Mouse (Mus musculus): Measurements from ENCODE around the gene 9430015G10Rik. TPM values are rescaled to one million over a fixed set of nuclear protein-coding genes. Genes with fewer than 3 reads are reported as not detected.

9430015G10Rik gene
- polyA plus RNA-seq, 1 experiment from 2014 or later = 42.0 TPM

DNA sequence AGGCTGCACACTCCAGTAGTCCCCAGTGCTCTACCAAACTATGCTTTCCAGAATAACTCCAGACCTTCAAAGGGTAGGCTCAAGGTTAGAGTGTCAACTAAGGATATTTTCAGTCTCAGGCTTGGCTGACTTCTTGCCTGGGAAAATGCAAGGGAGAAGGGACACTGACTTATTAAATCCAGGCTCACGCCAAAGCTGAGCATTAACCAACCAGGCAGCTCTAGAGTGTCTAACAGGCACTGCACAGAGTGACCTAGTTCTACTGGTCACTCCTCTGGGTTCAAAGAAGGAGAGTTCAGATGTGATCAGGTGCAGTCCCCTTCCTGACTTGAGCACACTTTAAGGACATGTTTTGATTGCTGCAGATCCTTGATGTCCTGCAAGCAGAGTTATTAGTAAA is 17.0 kb upstream of the 9430015G10Rik start:
- no peak overlapping the region for H3K9ac ChIP-seq (ENCODE audit: low read length)
- 79% methylated on average over 1 of the region's 1 CpGs for WGBS
- no peaks in the 10 kb centered on the region for H3K4me1 ChIP-seq (replicated peaks; ENCODE audit: control insufficient read depth, insufficient read depth, low read length)
- H3K4me3 ChIP-seq (ENCODE audit: low read length) = no peak overlapping the region
- H3K9me3 ChIP-seq (ENCODE audit: control insufficient read depth, low read length) = no peaks in the 10 kb centered on the region
- no peak for ATAC-seq (ENCODE audit: low read depth)
- no peaks in the 10 kb centered on the region for H3K36me3 ChIP-seq (ENCODE audit: control insufficient read depth, insufficient read depth, low read length)
- no peaks in the 10 kb centered on the region for H3K27me3 ChIP-seq (ENCODE audit: control insufficient read depth, insufficient read depth, low read depth, low read length)
- H3K27ac ChIP-seq (ENCODE audit: low read length) = no peak overlapping the region
- H3K4me2 ChIP-seq (ENCODE audit: low read depth, low read length) = no peak overlapping the region

DNA sequence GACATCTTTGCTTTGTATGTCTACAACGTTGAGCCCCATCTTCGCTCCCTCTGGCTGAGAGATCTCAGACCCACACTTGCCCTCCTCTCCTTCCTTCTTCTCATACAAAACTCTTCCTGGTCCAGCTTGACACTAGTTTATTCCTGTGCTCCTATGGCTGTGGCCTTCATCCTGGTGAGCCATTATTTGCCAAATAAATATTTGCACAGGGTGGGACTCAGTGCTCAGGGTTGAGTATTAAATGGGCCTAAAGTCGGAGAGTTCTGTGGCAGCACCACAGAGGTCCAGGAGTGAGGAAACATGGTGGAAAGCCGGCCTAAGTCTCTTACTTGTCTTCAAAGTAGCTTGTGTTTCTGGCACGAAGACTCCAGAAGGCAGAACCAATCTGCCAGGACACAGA is 16.0 kb upstream of the 9430015G10Rik start:
- 60% methylated on average over 5 of the region's 5 CpGs for WGBS
- no peaks in the 10 kb centered on the region for H3K27me3 ChIP-seq (ENCODE audit: control insufficient read depth, insufficient read depth, low read depth, low read length)
- H3K4me1 ChIP-seq (replicated peaks; ENCODE audit: control insufficient read depth, insufficient read depth, low read length) = no peaks in the 10 kb centered on the region
- no peak for ATAC-seq (ENCODE audit: low read depth)
- H3K27ac ChIP-seq (ENCODE audit: low read length) = no peak overlapping the region
- no peaks in the 10 kb centered on the region for H3K36me3 ChIP-seq (ENCODE audit: control insufficient read depth, insufficient read depth, low read length)
- no peak overlapping the region for H3K4me3 ChIP-seq (ENCODE audit: low read length)
- no peak overlapping the region for H3K4me2 ChIP-seq (ENCODE audit: low read depth, low read length)
- H3K9me3 ChIP-seq (ENCODE audit: control insufficient read depth, low read length) = no peaks in the 10 kb centered on the region
- H3K9ac ChIP-seq (ENCODE audit: low read length) = no peak overlapping the region

DNA sequence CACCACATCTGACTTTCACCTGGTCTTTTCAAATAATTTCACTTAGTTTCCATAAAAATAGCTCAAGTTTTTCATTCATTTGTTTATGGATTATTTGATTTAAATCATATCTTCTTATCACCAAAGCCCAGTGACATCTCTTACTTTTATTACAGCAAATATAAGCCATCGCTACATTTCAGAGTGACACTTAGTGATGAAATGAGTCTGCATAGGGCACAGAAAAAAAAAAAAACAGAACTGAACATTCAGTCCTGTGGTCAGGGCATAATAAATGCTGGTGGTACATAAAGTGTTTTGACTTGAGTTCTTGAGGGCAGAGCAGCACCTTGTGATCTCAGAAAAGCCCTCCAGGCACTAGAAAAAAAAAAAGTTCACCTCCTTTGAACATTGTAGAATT is 13.6 kb upstream of the 9430015G10Rik start:
- H3K9ac ChIP-seq (ENCODE audit: low read length) = no peak overlapping the region
- H3K27me3 ChIP-seq (ENCODE audit: control insufficient read depth, insufficient read depth, low read depth, low read length) = no peaks in the 10 kb centered on the region
- no peak overlapping the region for H3K4me2 ChIP-seq (ENCODE audit: low read depth, low read length)
- ATAC-seq (ENCODE audit: low read depth) = no peak
- H3K27ac ChIP-seq (ENCODE audit: low read length) = no peak overlapping the region
- no peaks in the 10 kb centered on the region for H3K9me3 ChIP-seq (ENCODE audit: control insufficient read depth, low read length)
- no peaks in the 10 kb centered on the region for H3K36me3 ChIP-seq (ENCODE audit: control insufficient read depth, insufficient read depth, low read length)
- WGBS = 84% methylated on average over 1 of the region's 1 CpGs
- no peaks in the 10 kb centered on the region for H3K4me1 ChIP-seq (replicated peaks; ENCODE audit: control insufficient read depth, insufficient read depth, low read length)
- H3K4me3 ChIP-seq (ENCODE audit: low read length) = no peak overlapping the region

DNA sequence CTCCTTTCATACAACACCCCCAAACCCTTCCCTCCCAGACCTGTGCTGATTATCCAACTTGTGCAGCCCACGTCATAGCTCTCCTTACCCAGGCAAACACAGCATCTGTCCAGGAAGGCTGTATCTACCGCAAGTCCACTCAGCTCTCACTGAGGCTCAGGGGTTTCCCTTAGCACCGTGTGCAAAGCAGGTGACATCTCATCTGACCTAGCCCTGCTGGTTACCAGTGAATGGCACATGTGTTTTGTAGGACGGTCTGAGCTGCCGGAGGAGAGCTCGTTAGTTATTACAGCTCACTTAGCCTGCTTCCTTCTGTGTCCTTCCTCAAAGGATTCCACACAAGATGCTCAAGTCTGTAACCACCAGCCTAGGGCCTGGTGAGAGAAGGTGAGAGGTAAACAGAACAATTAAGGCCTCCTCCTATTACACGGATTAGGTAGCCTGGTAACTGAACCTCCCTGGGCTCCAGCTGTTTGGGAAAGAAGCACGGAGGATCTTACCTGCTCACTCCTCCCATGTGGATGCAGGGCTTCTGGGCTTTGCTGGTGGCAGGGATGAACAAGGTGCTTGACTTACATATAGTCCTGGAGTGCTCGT is 11.9 kb upstream of the 9430015G10Rik start:
- no peak overlapping the region for H3K4me3 ChIP-seq (ENCODE audit: low read length)
- ATAC-seq (ENCODE audit: low read depth) = no peak
- H3K36me3 ChIP-seq (ENCODE audit: control insufficient read depth, insufficient read depth, low read length) = no peaks in the 10 kb centered on the region
- no peak overlapping the region for H3K4me2 ChIP-seq (ENCODE audit: low read depth, low read length)
- H3K27me3 ChIP-seq (ENCODE audit: control insufficient read depth, insufficient read depth, low read depth, low read length) = no peaks in the 10 kb centered on the region
- no peak overlapping the region for H3K27ac ChIP-seq (ENCODE audit: low read length)
- H3K9ac ChIP-seq (ENCODE audit: low read length) = no peak overlapping the region
- WGBS = 46% methylated on average over 9 of the region's 9 CpGs
- H3K4me1 ChIP-seq (replicated peaks; ENCODE audit: control insufficient read depth, insufficient read depth, low read length) = no peaks in the 10 kb centered on the region
- no peaks in the 10 kb centered on the region for H3K9me3 ChIP-seq (ENCODE audit: control insufficient read depth, low read length)

DNA sequence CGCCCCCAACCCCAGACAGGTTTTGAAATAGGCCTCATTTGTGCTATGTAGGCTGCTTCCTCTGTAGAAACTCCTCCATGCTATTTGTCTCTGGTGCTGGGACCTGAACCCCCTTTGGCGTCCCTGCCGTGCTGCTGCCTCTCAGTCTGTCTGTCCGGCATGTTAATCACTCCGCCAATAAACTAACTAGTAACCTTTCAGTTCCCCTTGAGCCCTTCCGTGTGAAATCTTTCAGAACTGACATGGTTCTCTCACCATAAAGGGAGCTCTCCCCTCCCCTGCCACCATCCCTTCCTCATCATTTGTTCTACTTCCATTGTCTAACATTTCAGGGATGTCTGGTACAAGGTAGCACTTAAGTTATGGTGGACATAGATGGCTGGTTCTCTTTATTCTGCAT is 10.4 kb upstream of the 9430015G10Rik start:
- ATAC-seq (ENCODE audit: low read depth) = no peak
- no peaks in the 10 kb centered on the region for H3K9me3 ChIP-seq (ENCODE audit: control insufficient read depth, low read length)
- H3K36me3 ChIP-seq (ENCODE audit: control insufficient read depth, insufficient read depth, low read length) = no peaks in the 10 kb centered on the region
- H3K9ac ChIP-seq (ENCODE audit: low read length) = no peak overlapping the region
- WGBS = 69% methylated on average over 6 of the region's 6 CpGs
- H3K27ac ChIP-seq (ENCODE audit: low read length) = no peak overlapping the region
- no peaks in the 10 kb centered on the region for H3K27me3 ChIP-seq (ENCODE audit: control insufficient read depth, insufficient read depth, low read depth, low read length)
- no peak overlapping the region for H3K4me3 ChIP-seq (ENCODE audit: low read length)
- H3K4me2 ChIP-seq (ENCODE audit: low read depth, low read length) = no peak overlapping the region
- H3K4me1 ChIP-seq (replicated peaks; ENCODE audit: control insufficient read depth, insufficient read depth, low read length) = no peaks in the 10 kb centered on the region

DNA sequence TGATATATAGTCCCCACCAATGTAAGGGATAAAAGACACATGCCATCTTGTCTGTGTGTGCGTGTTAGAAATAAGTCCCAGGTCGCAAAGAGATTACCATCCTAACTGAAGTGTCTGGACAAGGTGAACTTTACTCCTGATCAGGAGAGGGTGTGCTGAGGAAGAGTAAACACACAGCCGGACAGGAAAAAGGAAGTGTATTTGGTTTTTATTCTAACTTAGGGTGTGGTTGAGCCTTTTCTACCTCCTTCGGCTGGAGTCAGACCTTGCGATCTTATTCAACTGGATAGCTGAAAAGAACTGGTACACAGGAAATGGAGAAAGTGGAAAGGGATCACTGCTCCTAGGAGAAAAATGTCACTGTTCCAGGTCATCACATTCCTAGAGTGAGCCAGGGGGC is 9.3 kb upstream of the 9430015G10Rik start:
- H3K9ac ChIP-seq (ENCODE audit: low read length) = no peak overlapping the region
- no peak overlapping the region for H3K4me3 ChIP-seq (ENCODE audit: low read length)
- H3K4me1 ChIP-seq (replicated peaks; ENCODE audit: control insufficient read depth, insufficient read depth, low read length) = no peaks in the 10 kb centered on the region
- H3K36me3 ChIP-seq (ENCODE audit: control insufficient read depth, insufficient read depth, low read length) = no peaks in the 10 kb centered on the region
- no peak overlapping the region for H3K4me2 ChIP-seq (ENCODE audit: low read depth, low read length)
- no peak overlapping the region for H3K27ac ChIP-seq (ENCODE audit: low read length)
- H3K9me3 ChIP-seq (ENCODE audit: control insufficient read depth, low read length) = no peaks in the 10 kb centered on the region
- no peaks in the 10 kb centered on the region for H3K27me3 ChIP-seq (ENCODE audit: control insufficient read depth, insufficient read depth, low read depth, low read length)
- ATAC-seq (ENCODE audit: low read depth) = no peak
- WGBS = 54% methylated on average over 5 of the region's 5 CpGs

DNA sequence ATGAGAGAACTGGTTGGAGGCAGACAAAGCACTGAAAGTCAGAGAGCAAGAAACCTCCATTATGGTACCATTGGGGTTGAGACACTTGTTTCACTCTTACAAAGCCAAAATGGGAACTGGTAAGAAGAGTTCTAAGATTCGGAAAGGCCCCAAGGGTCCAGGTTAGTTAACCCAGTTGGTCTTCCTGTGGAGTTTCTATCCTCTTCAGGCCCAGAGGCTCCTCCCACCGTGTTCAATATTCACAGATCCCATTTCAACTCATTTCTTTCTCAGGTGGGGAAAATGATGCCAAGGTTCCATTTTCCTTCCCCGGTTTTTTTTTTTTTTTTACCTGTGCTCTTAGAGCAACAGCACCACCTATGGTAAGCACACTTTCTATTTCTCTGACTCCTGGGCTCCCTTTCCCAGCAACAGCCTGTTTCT is 8.3 kb upstream of the 9430015G10Rik start:
- Histone ChIP-seq H3K27ac (ENCODE audit: low read length) (no peak overlapping the region), H3K27me3 (ENCODE audit: control insufficient read depth, insufficient read depth, low read depth, low read length) (no peaks in the 10 kb centered on the region), H3K36me3 (ENCODE audit: control insufficient read depth, insufficient read depth, low read length) (no peaks in the 10 kb centered on the region), H3K4me1 (replicated peaks; ENCODE audit: control insufficient read depth, insufficient read depth, low read length) (no peaks in the 10 kb centered on the region), H3K4me2 (ENCODE audit: low read depth, low read length) (no peak overlapping the region), H3K9me3 (ENCODE audit: control insufficient read depth, low read length) (no peaks in the 10 kb centered on the region), H3K4me3 (ENCODE audit: low read length) (no peak overlapping the region), H3K9ac (ENCODE audit: low read length) (no peak overlapping the region)
- WGBS = 42% methylated on average over 3 of the region's 3 CpGs
- no peak for ATAC-seq (ENCODE audit: low read depth)

DNA sequence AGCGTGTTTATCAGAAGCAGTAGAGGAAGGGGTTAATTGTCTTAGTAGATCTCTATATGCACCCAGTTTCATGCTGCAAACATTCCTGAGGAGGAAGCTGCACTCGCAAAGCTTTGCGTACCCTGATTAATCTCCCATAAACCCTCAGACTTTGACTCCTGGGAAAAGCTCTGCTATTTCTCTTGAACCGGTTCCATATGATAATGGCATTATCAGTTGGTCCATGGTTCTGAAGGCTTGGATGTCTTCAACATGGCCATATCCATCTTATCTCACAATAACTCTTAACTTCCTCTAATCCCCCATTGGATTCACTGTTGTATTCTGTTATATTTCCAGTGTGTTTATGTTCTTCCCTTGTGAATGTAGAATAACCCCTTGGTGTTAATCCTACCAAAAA is 6.4 kb upstream of the 9430015G10Rik start:
- no peak overlapping the region for H3K9ac ChIP-seq (ENCODE audit: low read length)
- 65% methylated on average over 4 of the region's 4 CpGs for WGBS
- H3K27me3 ChIP-seq (ENCODE audit: control insufficient read depth, insufficient read depth, low read depth, low read length) = no peaks in the 10 kb centered on the region
- no peak overlapping the region for H3K4me2 ChIP-seq (ENCODE audit: low read depth, low read length)
- H3K4me3 ChIP-seq (ENCODE audit: low read length) = no peak overlapping the region
- ATAC-seq (ENCODE audit: low read depth) = no peak
- H3K27ac ChIP-seq (ENCODE audit: low read length) = no peak overlapping the region
- no peaks in the 10 kb centered on the region for H3K36me3 ChIP-seq (ENCODE audit: control insufficient read depth, insufficient read depth, low read length)
- H3K4me1 ChIP-seq (replicated peaks; ENCODE audit: control insufficient read depth, insufficient read depth, low read length) = no peaks in the 10 kb centered on the region
- H3K9me3 ChIP-seq (ENCODE audit: control insufficient read depth, low read length) = no peaks in the 10 kb centered on the region

DNA sequence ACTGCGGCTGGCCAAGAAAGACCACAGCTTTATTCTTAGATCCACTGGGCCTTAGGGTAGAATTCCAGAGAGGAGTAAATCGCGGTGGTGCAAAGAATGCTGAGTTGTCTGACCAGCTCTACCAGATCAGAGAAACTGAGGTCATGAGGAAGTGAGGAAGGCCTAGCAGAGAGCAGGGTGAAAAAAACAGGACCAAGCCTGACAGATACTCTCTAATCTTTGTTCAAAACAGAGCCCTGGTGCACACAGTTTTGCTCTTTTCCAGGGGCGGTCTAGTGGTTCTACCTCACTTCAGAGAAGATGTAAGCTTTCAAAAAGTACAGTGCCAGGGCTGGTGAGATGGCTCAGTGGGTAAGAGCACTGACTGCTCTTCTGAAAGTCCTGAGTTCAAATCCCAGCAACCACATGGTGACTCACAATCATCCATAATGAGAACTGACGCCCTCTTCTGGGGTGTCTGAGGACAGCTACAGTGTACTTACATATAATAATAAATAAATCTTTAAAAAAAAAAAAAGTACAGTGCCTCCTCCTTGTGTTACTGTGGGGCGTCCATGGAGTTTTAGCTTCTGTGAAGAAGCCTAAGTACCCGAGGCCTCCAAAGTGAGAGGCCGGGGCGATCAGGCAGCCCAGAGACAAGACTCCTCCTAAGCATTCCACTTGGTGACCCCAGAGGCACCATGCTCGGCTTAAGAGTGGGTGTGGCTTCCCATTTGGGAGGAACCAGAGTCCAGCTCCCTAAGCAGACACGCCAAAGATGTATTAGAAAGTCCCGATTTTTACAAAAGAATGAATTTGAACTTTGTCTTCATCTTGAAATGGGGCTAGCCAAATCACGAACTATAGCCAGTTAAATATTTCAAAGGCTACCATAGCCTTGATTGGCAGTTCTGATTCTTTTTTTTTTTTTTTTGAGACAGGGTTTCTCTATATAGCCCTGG is 906 bp upstream of the 9430015G10Rik start:
- H3K4me1 ChIP-seq (replicated peaks; ENCODE audit: control insufficient read depth, insufficient read depth, low read length) = peaks cover 3% of the 10 kb centered on the region; the same call in 1 of the 2 replicates
- H3K4me2 ChIP-seq (ENCODE audit: low read depth, low read length) = peak overlapping the region; percentile 53
- ATAC-seq (ENCODE audit: low read depth) = peak; percentile 66
- H3K36me3 ChIP-seq (ENCODE audit: control insufficient read depth, insufficient read depth, low read length) = no peaks in the 10 kb centered on the region
- no peaks in the 10 kb centered on the region for H3K27me3 ChIP-seq (ENCODE audit: control insufficient read depth, insufficient read depth, low read depth, low read length)
- 20% methylated on average over 13 of the region's 13 CpGs for WGBS
- H3K27ac ChIP-seq (ENCODE audit: low read length) = peak overlapping the region; percentile 92
- H3K4me3 ChIP-seq (ENCODE audit: low read length) = peak overlapping the region; percentile 93
- no peaks in the 10 kb centered on the region for H3K9me3 ChIP-seq (ENCODE audit: control insufficient read depth, low read length)
- peak overlapping the region; percentile 74 for H3K9ac ChIP-seq (ENCODE audit: low read length)

Data from lung, embryonic 16.5 days (tissue).